Mouse (Mus musculus) v-Abl transformed pro-B cells (cell line): ENCODE data around the gene Arhgdig.
"Not testable (repeated sequence)": the region's sequence is repeated elsewhere in the genome, so short reads cannot be mapped to it uniquely, and the experiment has no call there.

ENCODE experiments used
- in situ Hi-C, 2 experiments: fragments of 400-800 bp; cut with MboI; formaldehyde crosslinking; loops; one replicate each; pipeline ENCODE4 v1.15.1; 2025; ENCODE audit not compliant: unreplicated experiment in 2 of 2

The Arhgdig gene

GRCm38 (mm10) chr17:26212241-26212640 lies 4.7 kb upstream of the Arhgdig start:
- in situ Hi-C loops, result no loop called here

GRCm38 (mm10) chr17:26206392-26206791 lies 1.2 kb downstream of the Arhgdig start:
- in situ Hi-C loops, result no loop called here

GRCm38 (mm10) chr17:26204766-26205165 lies 2.8 kb downstream of the Arhgdig start:
- in situ Hi-C loops, result no loop called here

- in situ Hi-C loops, result no loop called here
Measured at GRCm38 (mm10) chr17:26203321-26203811, 4.2 kb downstream of the Arhgdig start.

DNA sequence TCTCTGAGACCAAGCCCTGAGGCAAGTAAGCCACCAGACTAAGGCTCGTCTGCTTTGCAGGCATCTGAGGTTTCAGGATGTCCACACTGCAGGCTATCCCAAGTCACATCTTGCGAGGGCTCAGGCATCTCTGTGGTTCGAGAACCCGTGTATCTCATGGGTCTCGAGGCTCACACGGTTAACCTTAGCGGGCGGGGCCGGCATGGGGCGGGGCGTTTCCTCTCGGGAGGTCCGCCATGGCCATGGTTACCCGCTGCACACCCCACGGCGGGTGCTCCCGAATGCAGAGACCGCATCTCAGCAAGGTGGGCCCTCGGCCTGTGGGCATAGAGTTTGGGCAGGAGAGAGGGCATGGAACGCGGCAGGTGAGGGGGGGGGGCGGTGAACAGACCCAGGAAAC lies 4.8 kb downstream of the Arhgdig start, which contains the start of gene Rgs11:
Gene Rgs11, plus strand, starts transcription at position 215 of the 400 bp plus-strand sequence.
- in situ Hi-C loops, result no loop called here

DNA sequence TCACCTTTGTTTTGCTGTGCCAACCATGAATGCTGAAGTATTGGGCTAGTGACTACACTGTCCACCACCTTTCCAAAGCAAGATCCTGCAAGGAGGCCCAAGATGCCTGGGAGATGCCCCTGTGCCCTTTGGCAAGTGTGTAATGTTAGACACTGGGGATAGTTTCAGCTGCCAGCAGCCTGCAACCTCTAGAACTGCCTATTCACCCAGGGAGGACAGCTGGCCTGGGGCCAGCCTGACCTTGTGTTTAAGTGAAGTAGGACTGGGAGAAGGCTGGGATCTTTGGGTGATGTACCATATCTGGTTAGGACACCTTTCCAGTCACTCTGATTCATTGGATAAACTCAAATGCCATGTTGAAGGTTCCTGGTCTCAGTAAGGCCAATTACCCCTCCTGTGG lies 5.6 kb downstream of the Arhgdig start:
- in situ Hi-C loops, result no loop called here

- in situ Hi-C loops, result no loop called here
Measured at GRCm38 (mm10) chr17:26200831-26201705, 6.5 kb downstream of the Arhgdig start.

DNA sequence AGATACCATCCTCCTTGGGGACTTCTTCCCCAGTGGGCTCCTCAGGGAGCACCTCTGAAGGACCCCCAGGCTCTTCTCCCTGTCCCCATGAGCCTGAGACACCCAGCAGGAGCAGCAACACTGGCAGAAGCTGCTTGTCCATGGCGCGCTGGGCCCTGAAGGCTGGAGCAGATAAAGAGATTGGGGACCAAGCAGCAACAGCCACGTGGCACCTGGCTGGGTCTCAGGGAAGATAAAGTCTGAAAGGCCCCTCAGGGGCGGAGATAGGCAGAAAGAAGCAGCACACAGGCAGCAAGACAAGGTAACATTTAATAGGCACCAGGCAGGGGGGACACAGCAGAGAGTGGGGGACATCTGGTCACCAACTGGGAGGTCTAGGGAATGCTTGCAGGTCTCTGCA lies 8.7 kb downstream of the Arhgdig start, which contains the start of gene Pdia2:
Gene Pdia2, minus strand, starts transcription at position 196 of the 400 bp plus-strand sequence.
- in situ Hi-C loops, result no loop called here

- in situ Hi-C loops, result loop anchor here in 1 of 2 experiments (5.0 kb wide), 1 partner anchor 70 kb away; the partner anchor contains the start of gene Mrpl28
Measured at GRCm38 (mm10) chr17:26192481-26193190, 14.9 kb downstream of the Arhgdig start.

DNA sequence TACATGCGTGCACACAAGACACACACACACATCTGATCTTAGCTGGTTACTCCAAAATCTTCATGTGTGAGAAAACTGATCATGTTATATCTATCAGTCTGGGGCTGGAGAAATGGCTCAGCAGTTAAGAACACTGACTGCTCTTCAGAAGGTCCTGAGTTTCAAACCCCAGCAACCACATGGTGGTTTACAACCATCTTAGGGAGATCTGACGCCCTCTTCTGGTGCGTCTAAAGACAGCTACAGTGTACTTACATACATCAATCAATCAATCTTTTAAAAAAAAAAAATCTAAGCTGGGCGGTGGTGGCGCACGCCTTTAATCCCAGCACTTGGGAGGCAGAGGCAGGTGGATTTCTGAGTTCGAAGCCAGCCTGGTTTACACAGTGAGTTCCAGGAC lies 16.1 kb downstream of the Arhgdig start:
- in situ Hi-C loops, result loop anchor here in 1 of 2 experiments (5.0 kb wide), 1 partner anchor 69 kb away; the partner anchor contains the start of gene Mrpl28

GRCm38 (mm10) chr17:26188091-26188805 lies 19.3 kb downstream of the Arhgdig start:
- in situ Hi-C loops, result no loop called here

DNA sequence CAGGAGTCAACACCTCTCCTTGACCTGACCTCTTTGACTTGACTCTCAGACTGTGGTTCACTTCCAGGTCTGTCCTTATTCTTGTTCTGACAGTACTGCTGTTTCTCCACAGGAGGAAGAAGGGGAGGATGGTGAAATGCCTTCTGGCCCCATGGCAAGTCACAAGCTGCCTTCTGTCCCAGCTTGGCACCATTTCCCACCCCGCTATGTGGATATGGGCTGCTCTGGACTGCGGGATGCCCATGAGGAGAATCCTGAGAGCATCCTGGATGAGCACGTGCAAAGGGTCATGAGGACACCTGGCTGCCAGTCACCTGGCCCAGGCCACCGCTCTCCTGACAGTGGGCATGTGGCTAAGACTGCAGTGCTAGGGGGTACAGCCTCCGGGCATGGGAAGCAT lies 20.0 kb downstream of the Arhgdig start:
- in situ Hi-C loops, result no loop called here

- in situ Hi-C loops, result loop anchor here in 1 of 2 experiments (5.0 kb wide), 1 partner anchor 34 kb away; no protein-coding TSS in a partner anchor
Measured at GRCm38 (mm10) chr17:26181179-26181578, 26.4 kb downstream of the Arhgdig start.

DNA sequence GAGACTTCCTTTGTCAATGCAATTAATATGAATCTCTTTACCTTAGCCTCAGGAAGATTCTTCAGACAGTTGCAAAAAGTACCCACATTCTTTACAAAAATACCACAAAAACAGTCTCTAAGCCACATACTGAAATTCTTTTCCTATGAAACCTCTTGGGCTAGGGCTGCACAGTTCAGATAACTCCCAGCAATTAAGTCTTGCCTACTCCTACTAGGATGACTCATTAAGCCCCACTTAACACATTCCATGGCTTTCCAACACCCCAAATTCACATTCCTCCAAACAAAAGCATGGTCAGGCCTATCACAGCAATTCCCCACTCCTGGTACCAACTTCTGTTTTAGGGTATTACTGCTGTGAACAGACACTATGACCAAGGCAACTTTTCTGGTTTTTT lies 29.0 kb downstream of the Arhgdig start:
- in situ Hi-C loops, result no loop called here

DNA sequence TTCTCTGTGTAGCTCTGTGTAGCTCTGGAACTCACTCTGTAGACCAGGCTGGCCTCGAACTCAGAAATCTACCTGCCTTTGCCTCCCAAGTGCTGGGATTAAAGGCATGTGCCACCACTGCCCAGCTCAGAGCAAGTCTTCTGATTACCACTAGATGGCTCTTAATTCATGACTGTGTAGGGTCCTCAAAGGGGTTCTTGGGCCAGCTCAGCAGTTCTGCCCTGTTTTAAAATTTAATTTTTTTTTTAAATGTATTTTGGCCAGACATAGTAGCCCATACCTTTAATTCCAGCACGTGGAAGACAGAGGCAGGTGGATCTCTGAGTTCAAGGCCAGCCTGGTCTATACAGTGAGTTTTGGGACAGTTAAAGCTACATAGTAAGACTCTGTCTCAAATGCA lies 32.3 kb downstream of the Arhgdig start:
- in situ Hi-C loops, result not testable (repeated sequence)

GRCm38 (mm10) chr17:26168039-26168438 lies 39.5 kb downstream of the Arhgdig start:
- in situ Hi-C loops, result no loop called here

- in situ Hi-C loops, result no loop called here
Measured at GRCm38 (mm10) chr17:26162736-26163135, 44.9 kb downstream of the Arhgdig start.

GRCm38 (mm10) chr17:26151886-26152630 lies 55.5 kb downstream of the Arhgdig start:
- in situ Hi-C loops, result no loop called here
